Mouse (Mus musculus): Measurements from ENCODE around the gene Enah.

- TF ChIP-seq CTCF (conservative IDR thresholded peaks at IDR 0.05; ENCODE audit: insufficient read depth, insufficient read length, low read depth, low read length) (no peak), POLR2A (IDR thresholded peaks at IDR 0.05; ENCODE audit: low read depth, low read length) (no peak)
These were observed 71.6 kb downstream of the Enah start for GRCm38 (mm10) chr1:181948191-181948590.
